Mouse (Mus musculus) cerebellum, adult 9-11 months (tissue): ENCODE results near the gene Catip.

Experiments
- DNase-seq: peaks from one replicate; pipeline ENCODE4 v3.0.0; 2022

Catip gene

DNA sequence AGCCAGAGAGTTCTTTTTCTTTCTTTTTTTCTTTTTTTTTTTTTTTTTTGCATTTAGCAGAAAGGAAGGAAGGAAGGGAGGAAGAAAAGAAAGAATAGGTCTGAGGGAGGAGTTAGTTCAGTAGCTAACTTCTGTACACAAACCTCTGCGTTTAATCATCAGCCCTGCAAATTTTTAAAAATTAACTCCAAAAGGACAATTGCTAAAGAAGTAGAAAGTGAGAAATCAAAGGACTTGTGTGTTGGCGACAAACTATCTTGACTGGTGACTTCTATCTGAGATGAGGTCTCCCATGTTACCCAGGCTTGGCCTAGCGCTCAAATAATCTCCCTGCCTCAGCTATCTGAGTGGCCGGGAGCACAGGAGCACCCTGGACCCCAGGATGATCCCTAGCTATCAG is 42.3 kb downstream of the Catip start:
- DNase-seq: no peak

DNA sequence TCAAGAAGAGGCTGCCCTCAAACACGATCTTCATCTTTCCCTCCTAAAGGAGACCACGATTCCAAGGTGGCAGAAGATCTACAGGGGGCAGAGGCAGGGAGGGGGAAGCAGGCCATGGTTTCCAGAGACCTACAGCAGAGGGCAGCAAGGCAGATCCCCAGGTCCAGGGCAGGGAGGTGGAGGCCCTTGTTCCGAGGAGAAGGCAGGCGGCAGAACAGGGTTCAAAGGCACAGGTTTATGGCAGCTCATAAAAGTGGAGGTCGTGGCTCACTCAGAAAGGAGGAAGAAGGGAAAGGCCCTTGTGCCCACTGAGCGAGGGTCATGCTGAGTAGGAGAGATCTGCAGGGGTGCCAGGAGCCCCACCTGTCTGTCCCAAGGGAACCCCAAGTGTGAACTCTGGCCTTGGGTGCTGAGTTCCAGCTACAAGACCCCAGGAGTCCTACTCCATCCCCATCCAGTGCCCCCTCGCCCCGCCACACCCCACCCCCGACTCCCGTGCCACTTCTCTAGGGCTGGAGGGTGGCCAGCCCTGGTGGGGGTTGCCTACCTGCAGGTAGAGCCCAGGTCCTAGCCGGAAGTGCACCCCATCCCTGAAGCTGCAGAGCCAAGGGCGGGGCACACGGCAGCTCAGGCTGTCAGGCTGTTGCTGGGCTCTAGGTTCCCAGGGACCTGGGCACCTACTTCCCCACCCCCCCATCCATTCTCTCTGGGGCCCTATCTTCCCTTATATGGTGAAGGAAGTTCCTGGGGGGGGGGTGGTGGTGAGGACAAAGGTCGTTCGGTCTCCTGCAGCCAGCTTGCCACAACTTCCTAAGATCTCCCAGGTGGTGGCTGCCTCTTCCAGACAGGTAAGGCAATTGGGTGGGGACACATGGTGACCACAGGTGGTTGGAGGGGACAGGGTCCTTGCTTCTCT is 46.9 kb downstream of the Catip start, which contains the start of gene Vil1:
Vil1 (plus strand) TSS at position 788 of the 916 bp plus-strand sequence.
- DNase-seq: no peak

GRCm38 (mm10) chr1:74411753-74412325 is 49.9 kb downstream of the Catip start:
- DNase-seq: no peak

GRCm38 (mm10) chr1:74412711-74413110 is 50.8 kb downstream of the Catip start:
- no peak for DNase-seq

- DNase-seq: peak; percentile 54
Observed at GRCm38 (mm10) chr1:74415143-74415542, 53.2 kb downstream of the Catip start.
